Mouse (Mus musculus) liver, adult 2 months (tissue): Measurements from ENCODE around the gene Bard1.

Experiments used
- CTCF ChIP-seq: fragments of 200-500 bp; IDR thresholded peaks from 2 replicates; pipeline ENCODE4 v1.5.1; 2011; ENCODE audit warnings: low read depth, low read length, control low read depth
- POLR2A ChIP-seq: fragments of 200-500 bp; IDR thresholded peaks from 2 replicates; pipeline ENCODE4 v1.6.1; 2011; ENCODE audit warnings: low read length, control low read depth; ENCODE audit not compliant: insufficient read depth; ENCODE audit errors: extremely low read depth

- no peak for TF ChIP-seq POLR2A
- TF ChIP-seq CTCF = no peak
Measured at GRCm38 (mm10) chr1:71118511-71118910, 15.6 kb upstream of the Bard1 start.
